Mouse (Mus musculus) brain, adult 10 weeks (tissue): ENCODE data around the gene Leprot. TPM values are rescaled to one million over a fixed set of nuclear protein-coding genes. Genes with fewer than 3 reads are reported as not detected.

Source experiments
- polyA plus RNA-seq: library from polyadenylated mRNA; stranded (reverse); fragments of 350-450 nt; fragmentation: Illumina TruSeq; extraction: RNeasy Lipid Tissue Mini Kit (QIAGEN cat#74804); gene quantifications from one replicate; pipeline ENCODE4 v1.2.3, GENCODE M21; 2015; ENCODE audit warnings: low read depth, low replicate concordance

The Leprot gene
- polyA plus RNA-seq = 36.0 TPM

GRCm38 (mm10) chr4:101647196-101647905 is at the start of gene Leprot:
Gene Leprot (plus strand): TSS chr4:101647718.

Other genes with a start within 250 kb of the Leprot start
- 46.6 TPM for gene Ak4, start 228.4 kb upstream of the Leprot start, polyA plus RNA-seq
- 205 TPM for gene Dnajc6, start 151.1 kb upstream of the Leprot start, polyA plus RNA-seq
- 2.0 TPM for gene Lepr, start 69.7 kb downstream of the Leprot start, polyA plus RNA-seq
- not detected for gene B020004J07Rik, start 196.3 kb downstream of the Leprot start, polyA plus RNA-seq
- gene C130073F10Rik, start 246.1 kb downstream of the Leprot start, polyA plus RNA-seq = not detected